Mouse (Mus musculus): ENCODE measurements at regions not wholly inside any gene's neighbourhood (a gene's known extent, or its start where the extent isn't known, plus 50 kb on each side); places are given as distances from the start of the nearest gene placed in this dataset.

GRCm38 (mm10) chr3:43783000-43783588, 1595.1 kb upstream of the Pcdh10 start:
- peak; percentile 2 to 37 for DNase-seq (ENCODE audit: low spot score in 2 of 2)

GRCm38 (mm10) chr3:43784170-43784569, 1594.0 kb upstream of the Pcdh10 start:
- DNase-seq (ENCODE audit: low spot score in 2 of 2), result no peak

All from frontal cortex, postnatal 36 days (tissue).